Mouse (Mus musculus) megakaryocyte, adult 5-6 weeks (primary cell): ENCODE data around the gene Rhox4c. TPM values are rescaled to one million over a fixed set of nuclear protein-coding genes. Genes with fewer than 3 reads are reported as not detected.
"Not testable (repeated sequence)": the region's sequence is repeated elsewhere in the genome, so short reads cannot be mapped to it uniquely, and the experiment has no call there.

ENCODE experiments used
- ATAC-seq: 2 replicates; pipeline ENCODE4 v1.8.0; 2016; ENCODE audit warnings: mild to moderate bottlenecking, inconsistent platforms; ENCODE audit not compliant: poor library complexity, severe bottlenecking
- total RNA-seq, 2 experiments: library from RNA; stranded (forward) in 1 of 2; stranded (reverse) in 1 of 2; fragments of 153-499, 151-499 nt in 1 of 2; fragments of 221-1000, 200-1000 nt in 1 of 2; gene quantifications; 2 replicates each; pipeline versions ENCODE4 v1.2.3 to v1.2.4; 2015 to 2017

Gene Rhox4c
- total RNA-seq (2015): not detected in 2 replicates
- total RNA-seq (2017): not detected in 2 replicates

DNA sequence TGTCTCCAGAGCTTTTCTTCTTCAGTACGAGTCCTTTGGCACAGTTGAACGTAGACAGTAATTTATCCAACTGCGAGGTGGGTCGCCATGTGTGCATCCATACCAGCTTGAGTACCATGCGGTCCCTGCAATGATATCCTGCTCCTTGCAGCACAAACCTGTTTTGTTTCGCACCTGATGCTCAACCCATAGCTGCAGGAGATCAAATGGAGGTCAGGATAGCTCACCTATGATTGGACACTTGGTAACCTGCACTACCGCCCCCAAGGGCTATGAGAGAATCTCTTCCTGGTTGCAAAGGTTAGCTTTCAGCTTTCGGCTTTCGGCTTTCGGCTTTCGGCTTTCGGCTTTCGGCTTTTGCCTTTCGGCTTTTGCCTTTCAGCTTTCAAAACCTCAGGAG is at the start of gene Rhox4c:
Rhox4c (plus strand) TSS at position 301 of the 400 bp plus-strand sequence.
- ATAC-seq: not testable (repeated sequence)

- not testable (repeated sequence) for ATAC-seq
Measured at GRCm38 (mm10) chrX:37432194-37432593, 47.9 kb upstream of the Rhox4c start, which contains the start of gene Rhox4b. Gene Rhox4b (plus strand): TSS chrX:37432494.

DNA sequence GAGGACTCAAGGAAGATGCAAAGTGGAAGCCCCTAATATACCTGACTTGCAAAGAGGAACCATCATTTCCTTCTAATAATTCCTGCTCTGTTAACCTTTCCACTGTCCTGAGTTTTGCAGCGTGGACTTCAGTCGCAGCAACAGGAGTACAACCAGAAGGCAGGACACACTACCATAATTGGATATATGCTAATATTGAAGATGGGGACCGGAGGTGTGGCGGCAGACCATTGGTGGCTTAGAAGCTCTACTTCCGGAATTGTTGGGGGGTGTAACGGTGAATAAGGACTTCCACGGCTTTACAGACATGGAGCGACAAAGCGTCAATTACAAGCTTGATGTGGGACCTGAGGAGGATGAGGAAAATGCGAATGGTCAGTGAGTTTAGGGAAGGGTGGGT is 26.8 kb upstream of the Rhox4c start, which contains the start of gene Rhox2c:
Rhox2c (plus strand) TSS at position 301 of the 400 bp plus-strand sequence.
- ATAC-seq: not testable (repeated sequence)

- ATAC-seq: not testable (repeated sequence)
Measured at GRCm38 (mm10) chrX:37458285-37458684, 21.9 kb upstream of the Rhox4c start, which contains the start of gene Rhox3c. Gene Rhox3c (plus strand): TSS chrX:37458585.

DNA sequence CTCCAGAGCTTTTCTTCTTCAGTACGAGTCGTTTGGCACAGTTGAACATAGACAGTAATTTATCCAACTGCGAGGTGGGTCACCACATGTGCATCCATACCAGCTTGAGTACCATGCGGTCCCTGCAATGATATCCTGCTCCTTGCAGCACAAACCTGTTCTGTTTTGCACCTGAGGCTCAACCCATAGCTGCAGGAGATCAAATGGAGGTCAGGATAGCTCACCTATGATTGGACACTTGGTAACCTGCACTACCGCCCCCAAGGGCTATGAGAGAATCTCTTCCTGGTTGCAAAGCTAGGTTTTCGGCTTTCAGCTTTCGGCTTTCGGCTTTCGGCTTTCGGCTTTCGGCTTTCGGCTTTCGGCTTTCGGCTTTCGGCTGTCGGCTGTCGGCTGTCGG is 33.9 kb downstream of the Rhox4c start, which contains the start of gene Rhox4d:
Rhox4d (plus strand) TSS at position 301 of the 400 bp plus-strand sequence.
- ATAC-seq: not testable (repeated sequence)

DNA sequence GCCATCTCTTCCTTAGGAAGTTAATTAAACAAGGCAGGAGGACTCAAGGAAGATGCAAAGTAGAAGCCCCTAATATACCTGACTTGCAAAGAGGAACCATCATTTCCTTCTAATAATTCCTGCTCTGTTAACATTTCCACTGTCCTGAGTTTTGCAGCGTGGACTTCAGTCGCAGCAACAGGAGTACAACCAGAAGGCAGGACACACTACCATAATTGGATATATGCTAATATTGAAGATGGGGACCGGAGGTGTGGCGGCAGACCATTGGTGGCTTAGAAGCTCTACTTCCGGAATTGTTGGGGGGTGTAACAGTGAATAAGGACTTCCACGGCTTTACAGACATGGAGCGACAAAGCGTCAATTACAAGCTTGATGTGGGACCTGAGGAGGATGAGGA is 50.0 kb downstream of the Rhox4c start, which contains the start of gene Rhox2e:
Rhox2e (plus strand) TSS at position 301 of the 400 bp plus-strand sequence.
- not testable (repeated sequence) for ATAC-seq

Other genes with a start within 250 kb of the Rhox4c start
- not detected in 2 replicates for gene Rhox2a, start 235.4 kb upstream of the Rhox4c start, total RNA-seq (2015)
- not detected in 2 replicates for gene Rhox2a, start 235.4 kb upstream of the Rhox4c start, total RNA-seq (2017)
- gene Rhox3a, start 230.4 kb upstream of the Rhox4c start, total RNA-seq (2015): not detected in 2 replicates
- gene Rhox3a, start 230.4 kb upstream of the Rhox4c start, total RNA-seq (2017): not detected in 2 replicates
- not detected in 2 replicates for gene Rhox4a, start 215.0 kb upstream of the Rhox4c start, total RNA-seq (2015)
- not detected in 2 replicates for gene Rhox4a, start 215.0 kb upstream of the Rhox4c start, total RNA-seq (2017)
- gene Rhox3a2, start 100.3 kb upstream of the Rhox4c start, total RNA-seq (2015): not detected in 2 replicates
- gene Rhox3a2, start 100.3 kb upstream of the Rhox4c start, total RNA-seq (2017): not detected in 2 replicates
- not detected in 2 replicates for gene Rhox4a2, start 89.5 kb upstream of the Rhox4c start, total RNA-seq (2015)
- not detected in 2 replicates for gene Rhox4a2, start 89.5 kb upstream of the Rhox4c start, total RNA-seq (2017)
- not detected in 2 replicates for gene Rhox2b, start 68.3 kb upstream of the Rhox4c start, total RNA-seq (2015)
- gene Rhox2b, start 68.3 kb upstream of the Rhox4c start, total RNA-seq (2017): not detected in 2 replicates
- not detected in 2 replicates for gene Rhox4b, start 47.8 kb upstream of the Rhox4c start, total RNA-seq (2015)
- gene Rhox4b, start 47.8 kb upstream of the Rhox4c start, total RNA-seq (2017): not detected in 2 replicates
- gene Rhox2c, start 26.7 kb upstream of the Rhox4c start, total RNA-seq (2015): not detected in 2 replicates
- not detected in 2 replicates for gene Rhox2c, start 26.7 kb upstream of the Rhox4c start, total RNA-seq (2017)
- gene Rhox3c, start 21.8 kb upstream of the Rhox4c start, total RNA-seq (2015): not detected in 2 replicates
- not detected in 2 replicates for gene Rhox3c, start 21.8 kb upstream of the Rhox4c start, total RNA-seq (2017)
- gene Rhox2d, start 13.1 kb downstream of the Rhox4c start, total RNA-seq (2015): not detected in 2 replicates
- gene Rhox2d, start 13.1 kb downstream of the Rhox4c start, total RNA-seq (2017): not detected in 2 replicates
- not detected in 2 replicates for gene Rhox4d, start 34.0 kb downstream of the Rhox4c start, total RNA-seq (2015)
- not detected in 2 replicates for gene Rhox4d, start 34.0 kb downstream of the Rhox4c start, total RNA-seq (2017)
- not detected in 2 replicates for gene Rhox2e, start 50.1 kb downstream of the Rhox4c start, total RNA-seq (2015)
- gene Rhox2e, start 50.1 kb downstream of the Rhox4c start, total RNA-seq (2017): not detected in 2 replicates
- gene Rhox3e, start 61.7 kb downstream of the Rhox4c start, total RNA-seq (2015): not detected in 2 replicates
- gene Rhox3e, start 61.7 kb downstream of the Rhox4c start, total RNA-seq (2017): not detected in 2 replicates
- gene Rhox4e, start 77.1 kb downstream of the Rhox4c start, total RNA-seq (2015): not detected in 2 replicates
- gene Rhox4e, start 77.1 kb downstream of the Rhox4c start, total RNA-seq (2017): not detected in 2 replicates
- not detected in 2 replicates for gene Rhox2f, start 91.1 kb downstream of the Rhox4c start, total RNA-seq (2015)
- not detected in 2 replicates for gene Rhox2f, start 91.1 kb downstream of the Rhox4c start, total RNA-seq (2017)
- not detected in 2 replicates for gene Rhox3f, start 100.7 kb downstream of the Rhox4c start, total RNA-seq (2015)
- not detected in 2 replicates for gene Rhox3f, start 100.7 kb downstream of the Rhox4c start, total RNA-seq (2017)
- gene Rhox4f, start 127.4 kb downstream of the Rhox4c start, total RNA-seq (2015): not detected in 2 replicates
- not detected in 2 replicates for gene Rhox4f, start 127.4 kb downstream of the Rhox4c start, total RNA-seq (2017)
- not detected in 2 replicates for gene Rhox3g, start 148.3 kb downstream of the Rhox4c start, total RNA-seq (2015)
- not detected in 2 replicates for gene Rhox3g, start 148.3 kb downstream of the Rhox4c start, total RNA-seq (2017)
- not detected in 2 replicates for gene Rhox2g, start 163.1 kb downstream of the Rhox4c start, total RNA-seq (2015)
- gene Rhox2g, start 163.1 kb downstream of the Rhox4c start, total RNA-seq (2017): not detected in 2 replicates
- not detected in 2 replicates for gene Rhox4g, start 171.0 kb downstream of the Rhox4c start, total RNA-seq (2015)
- not detected in 2 replicates for gene Rhox4g, start 171.0 kb downstream of the Rhox4c start, total RNA-seq (2017)
- gene Rhox3h, start 188.4 kb downstream of the Rhox4c start, total RNA-seq (2015): not detected in 2 replicates
- not detected in 2 replicates for gene Rhox3h, start 188.4 kb downstream of the Rhox4c start, total RNA-seq (2017)
- not detected in 2 replicates for gene Rhox2h, start 192.9 kb downstream of the Rhox4c start, total RNA-seq (2015)
- gene Rhox2h, start 192.9 kb downstream of the Rhox4c start, total RNA-seq (2017): not detected in 2 replicates